Mouse (Mus musculus) heart, postnatal 0 days (tissue): ENCODE measurements around the gene Socs1.

Source experiments
- CTCF ChIP-seq: IDR thresholded peaks from 2 replicates; pipeline ENCODE4 v1.5.1; 2016; ENCODE audit warnings: antibody characterized with exemption, control low read depth, low read depth
- EP300 ChIP-seq: IDR thresholded peaks from 2 replicates; pipeline ENCODE4 v1.6.1; 2016; ENCODE audit warnings: antibody characterized with exemption, low read depth

DNA sequence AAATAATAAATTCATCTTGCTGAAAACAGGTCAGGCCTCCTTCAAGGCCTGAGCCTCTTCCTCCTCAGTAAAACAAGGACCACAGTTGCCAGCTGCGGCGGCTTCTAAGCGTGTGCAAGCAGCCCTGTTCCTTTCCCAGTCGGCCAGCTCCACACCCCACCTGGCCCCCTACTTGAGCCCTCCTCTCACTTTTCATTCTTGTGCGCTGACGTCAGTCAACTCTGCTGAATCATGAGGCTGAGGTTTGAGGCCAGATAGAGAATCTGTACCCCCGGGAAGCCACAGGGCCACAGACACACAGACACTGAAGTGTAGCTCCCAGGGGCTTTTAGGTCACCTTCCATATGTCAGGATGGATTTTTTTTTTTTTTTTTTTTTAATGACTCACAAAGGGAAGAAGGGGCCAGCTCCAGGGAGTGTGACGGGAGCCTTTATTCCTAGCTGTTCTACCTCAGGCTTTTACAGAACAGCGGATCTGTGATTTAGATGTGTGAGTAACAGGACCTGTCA is 3.4 kb downstream of the Socs1 start:
- TF ChIP-seq CTCF (no peak), EP300 (no peak)
